Mouse (Mus musculus) midbrain, embryonic 12.5 days (tissue): ENCODE results near the gene Ccr5. TPM values are rescaled to one million over a fixed set of nuclear protein-coding genes. Genes with fewer than 3 reads are reported as not detected.
"Not testable (repeated sequence)": the region's sequence is repeated elsewhere in the genome, so short reads cannot be mapped to it uniquely, and the experiment has no call there.

Experiments
- ATAC-seq: fragments of 200-750 bp; cut with Nextera tagmentation; 2 replicates; pipeline ENCODE4 v1.8.0; 2017; ENCODE audit warnings: low read depth, moderate TSS enrichment, moderate library complexity; ENCODE audit not compliant: low FRiP score
- H3K27ac ChIP-seq: fragments of 300-500 bp; sonication (generic); replicated peaks from 2 replicates; pipeline ENCODE4 v1.5.1; 2016; ENCODE audit warnings: mild to moderate bottlenecking
- H3K27me3 ChIP-seq: fragments of 300-500 bp; sonication (generic); 2 replicates; pipeline ENCODE4 v1.6.1; 2016; ENCODE audit warnings: mild to moderate bottlenecking
- H3K36me3 ChIP-seq: fragments of 300-500 bp; sonication (generic); 2 replicates; pipeline ENCODE4 v1.6.1; 2016
- H3K4me1 ChIP-seq: fragments of 300-500 bp; sonication (generic); 2 replicates; pipeline ENCODE4 v1.6.1; 2016
- H3K4me2 ChIP-seq: fragments of 300-500 bp; sonication (generic); replicated peaks from 2 replicates; pipeline ENCODE4 v1.6.1; 2016; ENCODE audit warnings: mild to moderate bottlenecking, moderate library complexity
- H3K4me3 ChIP-seq: fragments of 300-500 bp; sonication (generic); 2 replicates; pipeline ENCODE4 v1.5.1; 2016; ENCODE audit warnings: mild to moderate bottlenecking
- H3K9ac ChIP-seq: fragments of 300-500 bp; sonication (generic); replicated peaks from 2 replicates; pipeline ENCODE4 v1.6.1; 2016; ENCODE audit warnings: mild to moderate bottlenecking, moderate library complexity
- H3K9me3 ChIP-seq: fragments of 300-500 bp; sonication (generic); 2 replicates; pipeline ENCODE4 v1.6.1; 2016; ENCODE audit warnings: mild to moderate bottlenecking
- WGBS: fragments of 180-500 bp; shearing (Covaris S2); methylation state at CpG from one replicate; pipeline ENCODE4 v1.1.7; 2016; 5-methylcytosine and 5-hydroxymethylcytosine counted together
- polyA plus RNA-seq: library from polyadenylated mRNA; unstranded; fragments of >200 nt; fragmentation: Nextera tagmentation; extraction: Ambion mirVana; gene quantifications from 2 replicates; pipeline ENCODE4 v1.2.1, GENCODE M21; 2016

Ccr5 gene
- polyA plus RNA-seq, 1 experiment from 2014 or later: 0.34 TPM

GRCm38 (mm10) chr9:124112591-124113239 lies 8.6 kb upstream of the Ccr5 start:
- Histone ChIP-seq H3K4me3 (no peak overlapping the region), H3K27ac (no peak overlapping the region), H3K9me3 (no peaks in the 10 kb centered on the region), H3K36me3 (no peaks in the 10 kb centered on the region), H3K4me1 (no peaks in the 10 kb centered on the region), H3K9ac (no peak overlapping the region), H3K27me3 (no peaks in the 10 kb centered on the region), H3K4me2 (no peak overlapping the region)
- 94% methylated on average over 1 of the region's 1 CpGs for WGBS
- no peak for ATAC-seq

GRCm38 (mm10) chr9:124113777-124114176 lies 7.6 kb upstream of the Ccr5 start:
- no peaks in the 10 kb centered on the region for H3K36me3 ChIP-seq
- no peak overlapping the region for H3K4me2 ChIP-seq
- 94% methylated on average over 1 of the region's 1 CpGs for WGBS

GRCm38 (mm10) chr9:124118489-124118888 lies 2.9 kb upstream of the Ccr5 start:
- Histone ChIP-seq H3K36me3 (no peaks in the 10 kb centered on the region), H3K9me3 (no peaks in the 10 kb centered on the region), H3K27ac (no peak overlapping the region), H3K4me3 (no peak overlapping the region), H3K9ac (no peak overlapping the region), H3K27me3 (no peaks in the 10 kb centered on the region), H3K4me1 (no peaks in the 10 kb centered on the region), H3K4me2 (no peak overlapping the region)
- no peak for ATAC-seq
- 88% methylated on average over 1 of the region's 1 CpGs for WGBS

More at GRCm38 (mm10) chr9:124113777-124114176, 7.6 kb upstream of the Ccr5 start:
- ATAC-seq: no peak
- Histone ChIP-seq H3K4me3 (no peak overlapping the region), H3K27me3 (no peaks in the 10 kb centered on the region), H3K27ac (no peak overlapping the region), H3K4me1 (no peaks in the 10 kb centered on the region), H3K9ac (no peak overlapping the region), H3K9me3 (no peaks in the 10 kb centered on the region)

- H3K9me3 ChIP-seq: no peaks in the 10 kb centered on the region
- H3K4me2 ChIP-seq: no peak overlapping the region
- no peaks in the 10 kb centered on the region for H3K36me3 ChIP-seq
- H3K4me1 ChIP-seq: no peaks in the 10 kb centered on the region
- 81% methylated on average over 11 of the region's 11 CpGs for WGBS
- no peak for ATAC-seq
- H3K27me3 ChIP-seq: no peaks in the 10 kb centered on the region
- no peak overlapping the region for H3K27ac ChIP-seq
- no peak overlapping the region for H3K4me3 ChIP-seq
- no peak overlapping the region for H3K9ac ChIP-seq
Measured at GRCm38 (mm10) chr9:124125576-124125975, 4.2 kb downstream of the Ccr5 start.

- WGBS: 52% methylated on average over 5 of the region's 5 CpGs
- H3K27ac ChIP-seq: no peak overlapping the region
- no peaks in the 10 kb centered on the region for H3K27me3 ChIP-seq
- no peak overlapping the region for H3K4me3 ChIP-seq
- no peak overlapping the region for H3K4me2 ChIP-seq
- H3K4me1 ChIP-seq: no peaks in the 10 kb centered on the region
- no peak for ATAC-seq
- H3K9ac ChIP-seq: no peak overlapping the region
- H3K9me3 ChIP-seq: no peaks in the 10 kb centered on the region
- no peaks in the 10 kb centered on the region for H3K36me3 ChIP-seq
Measured at GRCm38 (mm10) chr9:124126373-124126772, 5.0 kb downstream of the Ccr5 start.

GRCm38 (mm10) chr9:124127412-124127811 lies 6.1 kb downstream of the Ccr5 start:
- Histone ChIP-seq H3K27me3 (no peaks in the 10 kb centered on the region), H3K4me1 (no peaks in the 10 kb centered on the region), H3K9me3 (no peaks in the 10 kb centered on the region), H3K4me2 (no peak overlapping the region), H3K36me3 (no peaks in the 10 kb centered on the region), H3K27ac (no peak overlapping the region), H3K4me3 (no peak overlapping the region), H3K9ac (no peak overlapping the region)
- ATAC-seq: no peak
- WGBS: 66% methylated on average over 4 of the region's 4 CpGs

GRCm38 (mm10) chr9:124128379-124128778 lies 7.0 kb downstream of the Ccr5 start:
- Histone ChIP-seq H3K9ac (no peak overlapping the region), H3K4me3 (no peak overlapping the region), H3K4me1 (no peaks in the 10 kb centered on the region), H3K27ac (no peak overlapping the region), H3K27me3 (no peaks in the 10 kb centered on the region), H3K4me2 (no peak overlapping the region), H3K9me3 (no peaks in the 10 kb centered on the region), H3K36me3 (no peaks in the 10 kb centered on the region)
- WGBS: 0% methylated on average over 1 of the region's 1 CpGs
- no peak; the same call in 1 of the 2 replicates for ATAC-seq

- not testable (repeated sequence) for H3K4me3 ChIP-seq, ATAC-seq, H3K9me3 ChIP-seq, H3K4me2 ChIP-seq, H3K4me1 ChIP-seq, H3K27ac ChIP-seq, H3K27me3 ChIP-seq, H3K9ac ChIP-seq, H3K36me3 ChIP-seq
- WGBS: 80% methylated on average over 2 of the region's 2 CpGs
Measured at GRCm38 (mm10) chr9:124132899-124133298, 11.6 kb downstream of the Ccr5 start.

- H3K4me2 ChIP-seq, H3K27ac ChIP-seq, H3K9me3 ChIP-seq, ATAC-seq, H3K4me3 ChIP-seq, H3K4me1 ChIP-seq, H3K27me3 ChIP-seq, H3K36me3 ChIP-seq, H3K9ac ChIP-seq: not testable (repeated sequence)
- 87% methylated on average over 1 of the region's 1 CpGs for WGBS
Measured at GRCm38 (mm10) chr9:124134919-124135318, 13.6 kb downstream of the Ccr5 start.

- H3K9me3 ChIP-seq: no peaks in the 10 kb centered on the region
- H3K4me3 ChIP-seq: no peak overlapping the region
- WGBS: 82% methylated on average over 11 of the region's 11 CpGs
- H3K4me1 ChIP-seq: no peaks in the 10 kb centered on the region
- no peak for ATAC-seq
- no peak overlapping the region for H3K4me2 ChIP-seq
- no peaks in the 10 kb centered on the region for H3K36me3 ChIP-seq
- H3K27me3 ChIP-seq: no peaks in the 10 kb centered on the region
- no peak overlapping the region for H3K9ac ChIP-seq
- H3K27ac ChIP-seq: no peak overlapping the region
Measured at GRCm38 (mm10) chr9:124137619-124138018, 16.3 kb downstream of the Ccr5 start.

- H3K9me3 ChIP-seq: no peaks in the 10 kb centered on the region
- H3K4me3 ChIP-seq: no peak overlapping the region
- no peak overlapping the region for H3K27ac ChIP-seq
- no peaks in the 10 kb centered on the region for H3K36me3 ChIP-seq
- ATAC-seq: no peak
- no peaks in the 10 kb centered on the region for H3K4me1 ChIP-seq
- H3K9ac ChIP-seq: no peak overlapping the region
- 57% methylated on average over 4 of the region's 4 CpGs for WGBS
- no peaks in the 10 kb centered on the region for H3K27me3 ChIP-seq
- H3K4me2 ChIP-seq: no peak overlapping the region
Measured at GRCm38 (mm10) chr9:124138055-124138775, 16.9 kb downstream of the Ccr5 start.

- no peak overlapping the region for H3K27ac ChIP-seq
- no peaks in the 10 kb centered on the region for H3K27me3 ChIP-seq
- no peaks in the 10 kb centered on the region for H3K4me1 ChIP-seq
- ATAC-seq: no peak
- H3K36me3 ChIP-seq: no peaks in the 10 kb centered on the region
- no peak overlapping the region for H3K4me2 ChIP-seq
- H3K9me3 ChIP-seq: no peaks in the 10 kb centered on the region
- H3K4me3 ChIP-seq: no peak overlapping the region
- 90% methylated on average over 1 of the region's 1 CpGs for WGBS
- no peak overlapping the region for H3K9ac ChIP-seq
Measured at GRCm38 (mm10) chr9:124143678-124144077, 22.3 kb downstream of the Ccr5 start.
